Mouse (Mus musculus) embryonic facial prominence, embryonic 11.5 days (tissue): ENCODE results near the gene Mars2. TPM values are rescaled to one million over a fixed set of nuclear protein-coding genes. Genes with fewer than 3 reads are reported as not detected.

Experiments
- ATAC-seq: fragments of 200-750 bp; cut with Nextera tagmentation; replicated peaks from 2 replicates; pipeline ENCODE4 v1.8.0; 2017; ENCODE audit warnings: low read depth; ENCODE audit not compliant: insufficient number of reproducible peaks, low FRiP score, low TSS enrichment
- DNase-seq: peaks from one replicate; pipeline ENCODE4 v3.0.0-alpha.2; 2015; ENCODE audit warnings: low spot score
- H3K27ac ChIP-seq: fragments of 300-500 bp; sonication (generic); replicated peaks from 2 replicates; pipeline ENCODE4 v1.5.1; 2014; ENCODE audit warnings: mild to moderate bottlenecking, low read depth, low read length, control low read depth
- H3K27me3 ChIP-seq: fragments of 300-500 bp; sonication (generic); 2 replicates; pipeline ENCODE4 v1.6.1; 2014; ENCODE audit warnings: mild to moderate bottlenecking, low read length, moderate library complexity, mixed read lengths; ENCODE audit not compliant: control insufficient read depth, insufficient read depth
- H3K36me3 ChIP-seq: fragments of 300-500 bp; sonication (generic); replicated peaks from 2 replicates; pipeline ENCODE4 v1.6.1; 2014; ENCODE audit warnings: low read depth, mild to moderate bottlenecking, low read length, moderate library complexity, mixed read lengths; ENCODE audit not compliant: control insufficient read depth, insufficient read depth
- H3K4me1 ChIP-seq: fragments of 300-500 bp; sonication (generic); 2 replicates; pipeline ENCODE4 v1.6.1; 2014; ENCODE audit warnings: low read length, mixed read lengths; ENCODE audit not compliant: control insufficient read depth, insufficient read depth
- H3K4me2 ChIP-seq: fragments of 300-500 bp; sonication (generic); 2 replicates; pipeline ENCODE4 v1.6.1; 2014; ENCODE audit warnings: low read depth, mild to moderate bottlenecking, control low read depth, low read length, moderate library complexity
- H3K4me3 ChIP-seq: fragments of 300-500 bp; sonication (generic); 2 replicates; pipeline ENCODE4 v1.5.1; 2014; ENCODE audit warnings: low read depth, low read length, control low read depth
- H3K9ac ChIP-seq: fragments of 300-500 bp; sonication (generic); replicated peaks from 2 replicates; pipeline ENCODE4 v1.6.1; 2014; ENCODE audit warnings: mild to moderate bottlenecking, control low read depth, low read length
- H3K9me3 ChIP-seq: fragments of 300-500 bp; sonication (generic); replicated peaks from 2 replicates; pipeline ENCODE4 v1.6.1; 2016; ENCODE audit warnings: mild to moderate bottlenecking, low read length, inconsistent platforms, mixed read lengths; ENCODE audit not compliant: control insufficient read depth
- WGBS: fragments of 180-500 bp; shearing (Covaris S2); extraction: QIAGEN DNeasy Blood & Tissue Kit; methylation state at CpG from one replicate; pipeline ENCODE4 v1.1.7; 2014; 5-methylcytosine and 5-hydroxymethylcytosine counted together
- polyA plus RNA-seq: library from polyadenylated mRNA; unstranded; fragments of >200 nt; fragmentation: Nextera tagmentation; extraction: Ambion mirVana; gene quantifications from 2 replicates; pipeline ENCODE4 v1.2.1, GENCODE M21; 2014

The Mars2 gene
- polyA plus RNA-seq, 1 experiment from 2014 or later = 2.4 TPM

GRCm38 (mm10) chr1:55225398-55225797 is 11.6 kb upstream of the Mars2 start:
- Histone ChIP-seq H3K27ac (no peak overlapping the region), H3K4me3 (peak overlapping the region; percentile 42), H3K4me1 (0 out of 2 replicates have a peak, but pooled peaks cover 2% of the 10 kb centered on the region), H3K36me3 (no peaks in the 10 kb centered on the region), H3K27me3 (no peaks in the 10 kb centered on the region), H3K9ac (peak overlapping the region; percentile 56), H3K9me3 (no peaks in the 10 kb centered on the region), H3K4me2 (peak overlapping the region; percentile 49)
- 9% methylated on average over 3 of the region's 3 CpGs for WGBS
- no peak for ATAC-seq
- DNase-seq = peak; percentile 45

- peak within 1 kb of the TSS; percentile 65 for H3K9ac ChIP-seq
- WGBS = under 1% methylated on average over 26 of the region's 26 CpGs
- no peaks in the 10 kb centered on the region for H3K9me3 ChIP-seq
- peak within 1 kb of the TSS; percentile 48; the same call in 1 of the 2 replicates for H3K27ac ChIP-seq
- no peaks in the 10 kb centered on the region for H3K36me3 ChIP-seq
- peak within 1 kb of the TSS; percentile 42 for H3K4me3 ChIP-seq
- no peak; the same call in 1 of the 2 replicates for ATAC-seq
- H3K4me1 ChIP-seq = 0 out of 2 replicates have a peak, but pooled peaks cover 2% of the 10 kb centered on the region
- H3K4me2 ChIP-seq = peak within 1 kb of the TSS; percentile 49
- no peaks in the 10 kb centered on the region for H3K27me3 ChIP-seq
- peak; percentile 75 for DNase-seq
These were observed 10.7 kb upstream of the Mars2 start, which contains the start of gene Rftn2 for GRCm38 (mm10) chr1:55226011-55226857. Rftn2 (minus strand) TSS chr1:55226782.

GRCm38 (mm10) chr1:55227376-55227775 is 9.6 kb upstream of the Mars2 start:
- DNase-seq (no peak), ATAC-seq (no peak)
- no peak overlapping the region for H3K4me3 ChIP-seq
- no peak overlapping the region for H3K4me2 ChIP-seq
- H3K9ac ChIP-seq = no peak overlapping the region
- H3K27ac ChIP-seq = no peak overlapping the region
- WGBS = 30% methylated on average over 1 of the region's 1 CpGs
- no peaks in the 10 kb centered on the region for H3K27me3 ChIP-seq
- no peaks in the 10 kb centered on the region for H3K36me3 ChIP-seq
- H3K4me1 ChIP-seq = 0 out of 2 replicates have a peak, but pooled peaks cover 2% of the 10 kb centered on the region
- H3K9me3 ChIP-seq = no peaks in the 10 kb centered on the region

GRCm38 (mm10) chr1:55228256-55228884 is 8.6 kb upstream of the Mars2 start:
- no peak overlapping the region for H3K4me3 ChIP-seq
- DNase-seq (no peak), ATAC-seq (no peak)
- H3K4me1 ChIP-seq = 0 out of 2 replicates have a peak, but pooled peaks cover 2% of the 10 kb centered on the region
- WGBS = 86% methylated on average over 8 of the region's 8 CpGs
- H3K9me3 ChIP-seq = no peaks in the 10 kb centered on the region
- H3K36me3 ChIP-seq = no peaks in the 10 kb centered on the region
- H3K9ac ChIP-seq = no peak overlapping the region
- no peak overlapping the region for H3K27ac ChIP-seq
- H3K4me2 ChIP-seq = no peak overlapping the region
- H3K27me3 ChIP-seq = no peaks in the 10 kb centered on the region

- WGBS = 45% methylated on average over 16 of the region's 16 CpGs
- H3K36me3 ChIP-seq = no peaks in the 10 kb centered on the region
- H3K9me3 ChIP-seq = no peaks in the 10 kb centered on the region
- H3K27me3 ChIP-seq = no peaks in the 10 kb centered on the region
- H3K4me3 ChIP-seq = no peak overlapping the region
- no peak overlapping the region for H3K9ac ChIP-seq
- H3K27ac ChIP-seq = no peak overlapping the region
- H3K4me1 ChIP-seq = no peaks in the 10 kb centered on the region
- no peak overlapping the region for H3K4me2 ChIP-seq
- ATAC-seq = no peak
- DNase-seq = no peak
These were observed 2.0 kb upstream of the Mars2 start for GRCm38 (mm10) chr1:55234910-55235520.

- no peak overlapping the region for H3K9ac ChIP-seq
- 38% methylated on average over 5 of the region's 5 CpGs for WGBS
- peak overlapping the region; percentile 78 for H3K4me3 ChIP-seq
- H3K9me3 ChIP-seq = no peaks in the 10 kb centered on the region
- no peak overlapping the region for H3K27ac ChIP-seq
- no peak for DNase-seq
- no peak for ATAC-seq
- H3K27me3 ChIP-seq = no peaks in the 10 kb centered on the region
- no peaks in the 10 kb centered on the region for H3K4me1 ChIP-seq
- peak overlapping the region; percentile 94 for H3K4me2 ChIP-seq
- no peaks in the 10 kb centered on the region for H3K36me3 ChIP-seq
These were observed 490 bp upstream of the Mars2 start for GRCm38 (mm10) chr1:55236487-55236886.

- Histone ChIP-seq H3K36me3 (no peaks in the 10 kb centered on the region), H3K27ac (0 out of 2 replicates have a peak overlapping the region, but pooled peaks have one; percentile 35), H3K4me1 (no peaks in the 10 kb centered on the region), H3K9me3 (no peaks in the 10 kb centered on the region), H3K4me3 (peak overlapping the region; percentile 78), H3K27me3 (no peaks in the 10 kb centered on the region), H3K9ac (peak overlapping the region; percentile 74), H3K4me2 (peak overlapping the region; percentile 94)
- DNase-seq (peak; percentile 19), ATAC-seq (no peak; the same call in 1 of the 2 replicates)
- WGBS = under 1% methylated on average over 23 of the region's 23 CpGs
These were observed 725 bp downstream of the Mars2 start for GRCm38 (mm10) chr1:55237643-55238161.
